Mouse (Mus musculus): ENCODE results near the gene Pbx1. TPM values are rescaled to one million over a fixed set of nuclear protein-coding genes. Genes with fewer than 3 reads are reported as not detected.

The Pbx1 gene
- total and polyA plus RNA-seq, 3 experiments = 0.10 TPM; not detected in 2

DNA sequence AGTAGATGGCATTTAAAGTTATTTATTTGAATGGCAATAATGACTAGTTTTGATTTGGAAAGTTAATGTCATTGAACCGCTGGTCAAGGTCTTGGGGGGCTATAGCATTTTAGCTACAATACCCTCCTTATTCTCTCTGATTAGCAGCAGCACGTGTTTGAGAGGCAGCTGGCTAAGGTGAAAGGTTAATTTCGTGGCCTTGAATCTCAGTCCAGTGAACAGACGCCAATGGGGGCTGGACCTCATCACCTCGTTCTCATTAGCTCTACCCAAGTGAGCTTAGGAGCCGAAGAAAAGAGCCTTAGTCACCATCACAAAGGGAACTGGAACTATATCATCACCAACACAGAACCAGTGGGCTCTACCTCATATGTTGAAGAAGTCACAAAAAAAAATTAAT, 54.4 kb downstream of the Pbx1 start:
- no peak overlapping the region for H3K4me3 ChIP-seq (ENCODE audit: control insufficient read depth in 1 of 2, insufficient read depth in 1 of 2, low read depth in 2 of 2, low read length in 2 of 2)
- H3K27me3 ChIP-seq (ENCODE audit: control insufficient read depth in 1 of 2, insufficient read depth in 2 of 2, low read length in 2 of 2) = no peaks in the 10 kb centered on the region
- TF ChIP-seq USF1 (IDR thresholded peaks at IDR 0.05; ENCODE audit: low read depth, low read length) (no peak), EP300 (IDR thresholded peaks at IDR 0.05; ENCODE audit: low read depth in 1 of 2, low read length in 2 of 2) (no peak), JUND (IDR thresholded peaks at IDR 0.05; ENCODE audit: low read depth, low read length) (no peak), POLR2A (IDR thresholded peaks at IDR 0.05; ENCODE audit: control insufficient read depth in 1 of 2, insufficient read depth in 1 of 2, low read depth in 1 of 2, low read length in 2 of 2, poor library complexity in 1 of 2) (no peak), TCF12 (IDR thresholded peaks at IDR 0.05; ENCODE audit: low read depth, low read length) (no peak), POLR2AphosphoS2 (IDR thresholded peaks at IDR 0.05; ENCODE audit: low read length) (no peak), RCOR1 (IDR thresholded peaks at IDR 0.05; ENCODE audit: low read depth, low read length) (no peak), ZNF384 (IDR thresholded peaks at IDR 0.05; ENCODE audit: low read depth, low read length) (no peak), SMC3 (IDR thresholded peaks at IDR 0.05; ENCODE audit: low read depth, low read length) (no peak), CHD1 (IDR thresholded peaks at IDR 0.05; ENCODE audit: low read depth, low read length) (no peak), SIN3A (IDR thresholded peaks at IDR 0.05; ENCODE audit: low read length) (no peak), UBTF (IDR thresholded peaks at IDR 0.05; ENCODE audit: borderline replicate concordance, insufficient read depth, low read depth, low read length) (no peak), MXI1 (IDR thresholded peaks at IDR 0.05; ENCODE audit: low read depth, low read length) (no peak), CHD2 (IDR thresholded peaks at IDR 0.05; ENCODE audit: low read length) (no peak), POLR2AphosphoS5 (IDR thresholded peaks at IDR 0.05; ENCODE audit: borderline replicate concordance, low read depth, low read length) (no peak)
- H3K79me2 ChIP-seq (ENCODE audit: control insufficient read depth, insufficient read depth, low read length, poor library complexity) = no peaks in the 10 kb centered on the region
- no peaks in the 10 kb centered on the region for H3K36me3 ChIP-seq (ENCODE audit: control insufficient read depth in 1 of 2, insufficient read depth in 2 of 2, low read length in 2 of 2)
- no peaks in the 10 kb centered on the region for H3K9me3 ChIP-seq (replicated peaks; ENCODE audit: insufficient read depth, low read length)
- H3K27ac ChIP-seq (ENCODE audit: control insufficient read depth, low read depth, low read length) = no peak overlapping the region
- no peak for DNase-seq (ENCODE audit: low read depth, low spot score)
- H3K4me1 ChIP-seq (ENCODE audit: control insufficient read depth in 1 of 2, insufficient read depth in 2 of 2, low read length in 2 of 2) = no peaks in the 10 kb centered on the region
- H3K9ac ChIP-seq (ENCODE audit: control insufficient read depth, low read depth, low read length, poor library complexity, severe bottlenecking) = no peak overlapping the region

DNA sequence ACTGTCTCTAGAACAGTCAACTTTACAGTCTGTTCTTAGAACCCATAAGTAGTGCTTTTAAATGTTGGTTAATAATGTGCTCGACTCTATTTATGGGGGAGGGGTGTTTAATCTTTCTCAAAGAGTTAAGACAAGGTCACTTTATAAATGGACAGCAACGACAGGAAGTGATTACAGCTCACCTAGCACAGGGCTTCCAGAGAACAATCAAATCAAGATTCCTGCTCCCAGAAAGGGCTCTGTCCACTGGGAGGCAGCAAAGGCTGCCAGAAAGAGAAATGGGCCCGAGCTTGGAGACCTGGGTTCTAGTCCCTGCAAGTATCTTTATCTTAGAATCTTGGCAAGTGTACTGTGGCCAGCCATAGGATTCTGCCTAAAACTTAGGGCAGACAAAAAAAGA, 55.7 kb downstream of the Pbx1 start:
- Histone ChIP-seq H3K27me3 (ENCODE audit: control insufficient read depth in 1 of 2, insufficient read depth in 2 of 2, low read length in 2 of 2) (no peaks in the 10 kb centered on the region), H3K4me1 (ENCODE audit: control insufficient read depth in 1 of 2, insufficient read depth in 2 of 2, low read length in 2 of 2) (no peaks in the 10 kb centered on the region), H3K9me3 (replicated peaks; ENCODE audit: insufficient read depth, low read length) (no peaks in the 10 kb centered on the region), H3K79me2 (ENCODE audit: control insufficient read depth, insufficient read depth, low read length, poor library complexity) (no peaks in the 10 kb centered on the region), H3K4me3 (ENCODE audit: control insufficient read depth in 1 of 2, insufficient read depth in 1 of 2, low read depth in 2 of 2, low read length in 2 of 2) (no peak overlapping the region), H3K9ac (ENCODE audit: control insufficient read depth, low read depth, low read length, poor library complexity, severe bottlenecking) (no peak overlapping the region), H3K36me3 (ENCODE audit: control insufficient read depth in 1 of 2, insufficient read depth in 2 of 2, low read length in 2 of 2) (no peaks in the 10 kb centered on the region), H3K27ac (ENCODE audit: control insufficient read depth, low read depth, low read length) (no peak overlapping the region)
- DNase-seq (ENCODE audit: low read depth, low spot score) = no peak
- TF ChIP-seq MXI1 (IDR thresholded peaks at IDR 0.05; ENCODE audit: low read depth, low read length) (no peak), SIN3A (IDR thresholded peaks at IDR 0.05; ENCODE audit: low read length) (no peak), UBTF (IDR thresholded peaks at IDR 0.05; ENCODE audit: borderline replicate concordance, insufficient read depth, low read depth, low read length) (no peak), KAT2A (conservative IDR thresholded peaks at IDR 0.05; ENCODE audit: low read depth, low read length) (no peak), EP300 (IDR thresholded peaks at IDR 0.05; ENCODE audit: low read depth in 1 of 2, low read length in 2 of 2) (no peak), NELFE (IDR thresholded peaks at IDR 0.05; ENCODE audit: low read depth, low read length) (no peak), MYC (IDR thresholded peaks at IDR 0.05; ENCODE audit: low read depth, low read length) (no peak), POLR2A (IDR thresholded peaks at IDR 0.05; ENCODE audit: control insufficient read depth in 1 of 2, insufficient read depth in 1 of 2, low read depth in 1 of 2, low read length in 2 of 2, poor library complexity in 1 of 2) (no peak), CTCF (IDR thresholded peaks at IDR 0.05 in 2 of 3, conservative IDR thresholded peaks at IDR 0.05 in 1 of 3; ENCODE audit: control insufficient read depth in 1 of 3, insufficient read depth in 1 of 3, low read depth in 2 of 3, low read length in 3 of 3, poor library complexity in 1 of 3, severe bottlenecking in 1 of 3) (no peak), ZNF384 (IDR thresholded peaks at IDR 0.05; ENCODE audit: low read depth, low read length) (no peak), E2F4 (IDR thresholded peaks at IDR 0.05; ENCODE audit: borderline replicate concordance, low read depth, low read length) (no peak), USF1 (IDR thresholded peaks at IDR 0.05; ENCODE audit: low read depth, low read length) (no peak), NRF1 (IDR thresholded peaks at IDR 0.05; ENCODE audit: insufficient read depth, low read depth, low read length, poor library complexity, severe bottlenecking) (no peak), RCOR1 (IDR thresholded peaks at IDR 0.05; ENCODE audit: low read depth, low read length) (no peak), MAX (IDR thresholded peaks at IDR 0.05; ENCODE audit: low read length) (no peak), JUND (IDR thresholded peaks at IDR 0.05; ENCODE audit: low read depth, low read length) (no peak), TBP (IDR thresholded peaks at IDR 0.05; ENCODE audit: low read depth, low read length) (no peak), RAD21 (IDR thresholded peaks at IDR 0.05; ENCODE audit: low read depth, low read length) (no peak), ZKSCAN1 (IDR thresholded peaks at IDR 0.05; ENCODE audit: low read depth, low read length) (no peak), MAFK (IDR thresholded peaks at IDR 0.05; ENCODE audit: borderline replicate concordance, low read depth, low read length) (no peak)

Data from MEL (cell line).